Mouse (Mus musculus): ENCODE data around the gene Ilf3.
"Not testable (repeated sequence)": the region's sequence is repeated elsewhere in the genome, so short reads cannot be mapped to it uniquely, and the experiment has no call there.

Gene Ilf3

DNA sequence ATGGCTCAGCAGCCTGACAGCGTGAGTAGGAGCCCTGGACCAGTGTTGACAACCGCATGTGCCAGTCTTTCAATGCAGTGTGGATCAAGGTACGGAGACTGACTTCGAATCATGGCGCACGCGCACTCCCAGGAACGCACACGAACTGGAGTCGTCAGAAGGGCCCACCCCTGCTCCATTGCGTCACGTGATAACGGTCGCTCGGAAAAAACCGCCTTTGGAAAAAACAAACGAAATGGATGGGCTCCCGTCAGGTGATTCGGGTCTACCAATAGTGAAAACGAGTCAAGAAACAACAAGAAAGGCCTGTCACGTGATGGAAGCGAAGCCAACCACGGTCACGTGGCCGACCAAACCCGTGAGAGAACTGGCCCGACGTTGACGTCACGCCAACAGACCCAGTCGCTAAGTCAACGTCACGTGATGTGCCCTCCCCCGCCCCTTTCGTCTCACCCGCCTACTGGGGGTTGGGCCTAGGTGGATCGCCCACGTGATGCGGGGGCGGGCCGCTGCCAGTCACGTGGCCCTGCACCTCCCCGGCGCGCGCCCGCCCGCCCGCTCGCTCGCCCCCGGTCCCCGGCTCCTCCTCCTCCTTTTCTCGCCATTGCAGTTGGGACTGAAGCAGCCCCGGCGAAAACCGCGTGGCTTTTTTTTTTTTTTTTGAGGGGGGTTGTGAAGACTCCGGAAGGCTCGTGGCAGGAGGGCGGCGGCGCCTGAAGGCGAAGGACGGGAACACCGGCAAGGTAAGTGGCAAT lies at the start of gene Ilf3:
Gene Ilf3, plus strand, starts transcription at position 515 of the 755 bp plus-strand sequence.
- peak; percentile 100 for DNase-seq (ENCODE audit: low spot score)

DNA sequence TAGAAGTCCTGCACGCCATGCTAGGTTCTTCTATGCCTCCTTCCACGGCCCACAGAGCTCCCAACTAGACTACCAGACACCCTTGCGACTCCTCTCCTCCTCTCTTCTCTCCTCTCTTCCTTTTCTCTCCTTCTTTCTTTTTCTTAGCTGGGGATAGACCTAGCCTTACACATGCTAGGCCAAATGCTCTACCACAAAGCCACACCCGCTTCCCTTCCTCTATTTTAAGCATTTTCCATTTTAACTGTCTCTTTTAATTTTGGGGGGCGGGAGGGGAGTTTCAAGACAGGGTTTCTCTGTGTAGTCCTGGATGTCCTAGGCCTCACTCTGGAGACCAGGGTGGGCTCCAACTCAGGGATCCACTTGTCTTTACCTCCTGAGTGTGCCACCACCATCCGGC lies 48.9 kb upstream of the Ilf3 start:
- DNase-seq (ENCODE audit: low spot score), result no peak

DNA sequence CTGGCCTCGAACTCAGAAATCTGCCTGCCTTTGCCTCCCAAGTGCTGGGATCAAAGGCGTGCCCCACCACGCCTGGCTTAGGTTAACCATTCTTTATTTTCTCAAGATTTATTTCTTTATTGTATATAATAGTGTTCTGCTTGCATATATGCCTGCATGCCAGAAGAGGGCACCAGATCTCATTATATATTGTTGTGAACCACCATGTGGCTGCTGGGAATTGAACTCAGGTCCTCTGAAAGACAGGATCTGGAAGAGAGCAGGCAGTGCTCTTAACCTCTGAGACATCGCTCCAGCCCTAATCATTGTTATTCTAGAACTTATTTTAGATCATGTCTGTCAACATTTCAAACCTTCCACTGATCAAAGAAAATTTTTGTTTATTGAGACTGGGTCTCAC lies 48.2 kb upstream of the Ilf3 start:
- DNase-seq (ENCODE audit: low spot score), result no peak

DNA sequence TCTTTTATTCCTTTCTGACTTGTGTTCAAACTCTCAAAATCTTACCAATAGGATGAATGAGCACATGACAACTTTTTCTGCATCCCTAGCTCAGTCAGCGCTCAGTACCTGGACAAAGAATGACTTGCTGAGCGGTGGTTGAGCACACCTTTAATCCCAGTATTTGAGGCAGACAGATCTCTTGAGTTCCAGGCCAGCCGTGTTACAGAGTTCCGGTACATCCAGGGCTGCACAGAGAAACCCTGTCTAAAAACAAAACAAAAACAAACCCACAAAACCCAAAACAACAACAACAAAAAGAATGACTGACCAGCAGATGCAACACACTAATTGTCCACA lies 47.4 kb upstream of the Ilf3 start:
- no peak for DNase-seq (ENCODE audit: low spot score)

DNA sequence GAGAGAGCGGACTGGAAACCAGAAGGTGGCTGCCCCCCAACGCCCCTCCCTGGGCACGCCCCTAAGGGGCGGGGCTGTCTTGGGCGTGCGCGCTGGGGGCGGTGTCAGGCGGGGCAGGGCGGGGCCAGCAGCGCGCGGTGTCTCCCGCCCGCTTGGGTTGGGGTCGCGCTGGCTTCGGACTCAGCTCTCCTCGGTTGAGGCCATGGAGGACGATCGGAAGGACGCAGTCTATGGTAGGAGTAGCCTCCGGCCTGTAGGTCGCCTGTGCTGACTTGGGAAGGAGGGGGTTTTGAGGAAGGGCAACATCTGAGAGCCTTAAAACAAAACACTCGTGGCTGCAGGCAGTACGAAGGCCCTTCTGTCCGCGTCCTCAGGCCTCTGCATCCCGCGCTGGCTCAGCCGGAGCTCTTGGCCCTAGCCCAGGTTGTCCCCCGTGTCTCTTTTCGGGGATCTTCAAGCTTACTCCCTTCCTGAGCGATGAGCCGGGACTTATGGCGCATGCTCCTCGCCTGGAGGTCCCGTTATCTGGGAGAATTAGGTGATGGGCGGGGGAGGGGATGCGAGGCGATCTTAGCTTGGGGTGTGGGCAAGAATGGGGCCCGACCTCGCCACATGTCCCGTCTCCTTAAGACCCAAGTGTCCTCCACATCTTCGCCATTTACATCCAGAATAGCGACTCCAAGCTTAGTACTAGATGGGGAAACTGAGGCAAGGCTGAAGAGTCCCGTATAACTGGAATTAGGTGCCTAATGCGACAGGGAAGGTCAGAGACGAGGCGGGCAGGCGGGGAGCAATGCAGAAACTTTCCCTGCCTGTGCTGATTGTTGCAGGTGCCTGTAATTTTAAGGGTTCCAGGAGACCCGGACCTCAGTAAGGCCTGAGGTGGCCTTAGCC lies 46.8 kb upstream of the Ilf3 start, which contains the start of gene Slc44a2:
Gene Slc44a2, plus strand, starts transcription at position 80 of the 894 bp plus-strand sequence.
- peak; percentile 77 for DNase-seq (ENCODE audit: low spot score)

DNA sequence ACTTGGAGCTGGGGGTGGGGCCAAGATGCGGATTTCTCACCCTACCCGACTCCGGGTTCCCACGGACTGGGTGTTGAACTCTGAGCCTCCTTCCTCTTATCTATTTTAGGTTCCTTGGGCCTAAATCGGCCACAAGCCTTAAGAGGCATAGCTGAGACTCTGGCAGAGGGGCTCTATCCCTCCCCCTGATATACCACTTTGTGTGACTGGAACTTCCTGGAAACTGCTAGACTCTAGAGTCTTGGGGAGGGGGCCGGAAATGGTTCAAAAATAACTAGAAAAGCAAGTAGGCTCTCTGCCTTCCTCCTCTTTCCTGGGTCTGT lies 46.2 kb upstream of the Ilf3 start:
- DNase-seq (ENCODE audit: low spot score), result peak; percentile 54

DNA sequence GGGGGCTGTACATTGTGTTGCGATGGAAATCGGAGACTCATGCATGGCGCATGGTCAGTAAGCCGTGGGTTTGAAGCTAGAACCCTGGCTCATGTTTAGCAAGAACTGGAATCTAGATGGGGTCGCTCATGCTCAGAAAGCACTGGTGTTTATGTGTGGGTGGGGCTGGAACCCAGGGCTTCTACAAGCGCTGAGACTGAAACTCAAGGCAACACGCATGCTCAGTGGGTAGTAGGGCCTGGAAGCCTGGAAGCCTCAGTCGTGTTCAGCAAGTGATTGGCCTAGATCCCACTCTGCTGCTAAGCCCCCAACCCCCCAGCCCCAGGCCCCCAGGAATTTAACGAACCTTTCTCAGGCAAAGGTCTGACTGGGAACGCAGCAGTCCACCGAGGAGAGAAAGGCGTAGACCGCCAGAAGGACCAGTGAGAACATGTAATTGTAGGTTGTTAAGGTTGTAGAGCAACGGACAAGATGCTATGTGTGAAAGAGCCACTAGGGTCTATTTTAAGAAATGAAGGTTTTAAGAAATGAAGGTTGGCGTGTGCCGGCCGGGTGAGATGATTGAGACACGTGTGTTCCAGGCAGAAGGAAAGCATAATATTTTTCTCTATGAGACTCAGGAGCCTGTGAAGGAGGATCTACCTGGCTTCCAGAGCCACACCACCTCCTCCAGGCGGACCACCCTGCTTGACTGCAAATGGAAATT lies 45.3 kb upstream of the Ilf3 start:
- DNase-seq (ENCODE audit: low spot score), result no peak

DNA sequence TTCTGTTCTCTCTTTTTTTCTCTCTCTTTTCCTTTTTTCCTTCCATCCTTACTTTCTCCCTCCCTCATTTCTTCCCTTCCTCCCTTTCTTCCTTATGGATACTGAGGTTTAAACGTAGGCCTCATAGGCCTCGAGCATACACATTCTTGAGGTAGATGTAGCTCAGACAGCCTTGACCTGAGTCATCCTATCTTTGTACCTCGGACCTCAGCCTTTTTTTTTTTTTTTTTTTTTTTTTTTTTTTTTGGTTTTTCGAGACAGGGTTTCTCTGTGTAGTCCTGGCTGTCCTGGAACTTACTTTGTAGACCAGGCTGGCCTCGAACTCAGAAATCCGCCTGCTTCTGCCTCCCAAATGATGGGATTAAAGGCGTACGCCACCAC lies 44.8 kb upstream of the Ilf3 start:
- not testable (repeated sequence) for DNase-seq (ENCODE audit: low spot score)

DNA sequence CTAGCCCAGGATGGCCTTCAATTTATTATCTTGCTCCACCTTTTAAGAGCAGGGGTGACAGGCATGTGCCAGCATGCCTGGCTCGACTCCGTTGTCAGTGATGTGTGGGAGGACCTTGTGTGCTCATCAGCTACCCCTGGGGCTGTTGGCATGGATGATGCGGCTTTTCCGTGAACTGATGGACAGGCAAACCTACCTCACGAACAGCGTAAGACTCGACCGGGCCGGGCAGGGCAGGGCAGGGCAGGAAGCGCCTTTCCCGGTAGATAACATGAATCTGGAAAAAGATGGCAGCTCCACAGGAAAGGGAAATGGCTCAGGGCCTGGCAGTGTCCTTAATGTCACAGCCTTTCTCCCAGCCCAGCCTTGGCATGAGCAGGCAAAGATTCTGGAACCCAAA lies 43.4 kb upstream of the Ilf3 start:
- DNase-seq (ENCODE audit: low spot score), result no peak

DNA sequence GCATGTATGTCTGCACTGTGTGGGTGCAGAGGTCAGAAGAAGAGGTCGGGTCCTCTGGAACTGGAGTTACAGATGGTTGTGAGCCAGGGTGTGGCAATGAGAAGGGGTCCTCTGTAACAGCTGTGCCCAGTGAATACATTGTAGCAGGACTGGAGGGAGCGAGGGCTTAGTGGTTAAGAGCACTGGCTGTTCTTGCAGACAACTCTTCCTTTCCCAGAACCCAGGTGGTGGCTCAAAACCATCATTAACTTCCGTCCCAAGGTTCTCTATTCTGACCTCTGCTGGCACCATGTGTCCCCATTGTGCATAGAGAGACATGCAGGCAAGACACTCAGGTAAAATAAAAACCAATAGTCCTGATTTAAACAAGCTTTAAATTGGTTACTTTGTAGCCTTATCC lies 40.1 kb upstream of the Ilf3 start:
- DNase-seq (ENCODE audit: low spot score), result no peak

DNA sequence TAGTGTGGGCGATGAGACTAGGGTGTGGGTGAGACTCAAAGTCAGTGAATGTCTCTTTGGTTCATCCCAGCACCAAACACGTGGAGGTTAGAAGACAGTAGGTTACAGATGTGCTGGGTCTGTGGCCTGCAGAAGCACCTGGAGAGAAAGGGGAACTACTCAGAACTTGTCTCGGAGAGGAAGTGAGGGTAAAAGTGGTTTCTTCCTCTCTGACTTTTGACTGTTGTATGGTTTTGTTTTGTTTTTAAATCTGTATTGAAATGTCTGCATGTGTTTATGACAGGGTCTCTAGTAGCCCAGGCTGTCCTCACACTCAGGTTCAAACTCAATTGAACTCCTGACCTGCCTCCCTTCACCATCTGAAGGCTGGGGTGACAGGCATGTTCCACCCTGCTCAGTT lies 39.6 kb upstream of the Ilf3 start:
- no peak for DNase-seq (ENCODE audit: low spot score)

DNA sequence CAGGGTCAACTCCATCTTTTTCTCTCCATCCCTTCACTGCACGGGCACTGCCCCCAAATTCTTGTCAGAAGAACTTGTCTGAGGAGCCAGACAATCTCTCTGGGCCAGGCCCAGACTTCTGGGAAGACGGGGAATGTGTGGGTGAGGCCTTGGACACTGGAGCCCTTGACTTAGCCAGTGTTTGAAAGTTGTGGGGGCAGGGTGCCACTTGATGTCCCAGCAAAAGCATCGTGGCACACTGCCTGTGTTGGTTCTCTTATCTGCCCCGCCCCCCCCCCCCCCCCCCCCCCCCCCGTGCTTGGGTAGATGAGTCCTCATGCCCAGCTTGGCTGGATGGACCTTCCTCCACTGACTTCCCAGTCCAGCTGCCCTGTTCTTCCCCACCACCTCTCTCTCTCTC lies 38.6 kb upstream of the Ilf3 start:
- DNase-seq (ENCODE audit: low spot score), result no peak

DNA sequence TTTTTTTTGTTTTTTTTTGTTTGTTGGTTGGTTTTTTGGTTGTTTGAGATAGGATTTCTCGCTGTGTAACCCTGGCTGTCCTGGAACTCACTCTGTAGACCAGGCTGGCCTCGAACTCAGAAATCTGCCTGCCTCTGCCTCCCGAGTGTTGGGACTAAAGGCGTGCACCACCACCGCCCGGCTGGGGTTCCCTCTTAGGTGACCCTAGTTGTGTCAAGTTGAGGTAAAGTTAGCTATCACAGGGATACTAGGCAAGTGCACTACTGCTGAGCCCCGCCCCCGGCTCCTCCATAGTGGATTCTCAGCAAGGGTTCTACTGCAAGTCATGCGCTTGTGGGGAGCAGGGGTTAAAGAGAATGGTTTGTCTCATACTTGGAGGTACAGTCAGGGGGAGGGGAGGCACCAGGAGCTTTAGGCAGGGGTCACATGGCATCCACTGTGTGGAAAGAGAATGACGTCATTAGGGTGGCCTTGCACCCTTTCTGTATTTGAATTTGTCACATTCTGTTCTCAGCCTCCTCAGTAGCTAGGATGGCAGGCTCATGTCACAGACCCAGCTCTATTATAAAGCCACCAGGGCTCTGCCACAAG lies 37.9 kb upstream of the Ilf3 start:
- no peak for DNase-seq (ENCODE audit: low spot score)

DNA sequence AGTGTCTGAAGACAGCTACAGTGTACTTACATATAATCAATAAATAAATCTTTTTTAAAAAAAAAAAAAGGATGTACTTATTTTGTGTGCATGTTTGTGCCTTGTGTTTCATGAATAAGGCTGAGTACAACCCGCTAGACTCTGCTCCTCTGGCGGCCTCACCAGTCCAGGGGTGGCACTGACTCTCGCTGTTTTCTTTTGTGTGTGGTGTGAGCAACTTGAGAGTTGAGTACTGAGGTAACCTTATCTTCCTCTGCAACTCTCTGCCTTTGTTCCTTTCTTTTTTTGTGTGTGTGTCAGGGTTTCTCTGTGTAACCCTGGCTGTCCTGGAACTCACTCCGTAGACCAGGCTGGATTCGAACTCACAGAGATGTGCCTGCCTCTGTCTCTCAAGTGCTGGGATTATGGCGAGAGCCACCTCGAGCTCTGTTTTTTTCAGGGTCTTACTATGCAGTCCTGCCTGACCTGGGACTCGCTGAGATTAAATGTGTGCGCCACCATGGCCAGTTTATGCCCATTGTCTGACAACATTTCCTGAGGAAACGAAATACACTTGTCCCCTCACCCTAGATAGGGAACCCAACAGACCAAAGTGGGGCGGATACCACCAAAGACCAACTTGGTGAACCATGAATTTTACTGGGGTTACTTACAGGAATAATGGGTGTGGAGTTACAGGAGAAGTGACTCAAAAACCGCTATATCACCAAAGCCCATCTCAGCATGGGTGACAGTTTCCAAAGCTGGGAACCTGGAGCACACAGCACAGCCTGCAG lies 36.1 kb upstream of the Ilf3 start:
- DNase-seq (ENCODE audit: low spot score), result no peak

DNA sequence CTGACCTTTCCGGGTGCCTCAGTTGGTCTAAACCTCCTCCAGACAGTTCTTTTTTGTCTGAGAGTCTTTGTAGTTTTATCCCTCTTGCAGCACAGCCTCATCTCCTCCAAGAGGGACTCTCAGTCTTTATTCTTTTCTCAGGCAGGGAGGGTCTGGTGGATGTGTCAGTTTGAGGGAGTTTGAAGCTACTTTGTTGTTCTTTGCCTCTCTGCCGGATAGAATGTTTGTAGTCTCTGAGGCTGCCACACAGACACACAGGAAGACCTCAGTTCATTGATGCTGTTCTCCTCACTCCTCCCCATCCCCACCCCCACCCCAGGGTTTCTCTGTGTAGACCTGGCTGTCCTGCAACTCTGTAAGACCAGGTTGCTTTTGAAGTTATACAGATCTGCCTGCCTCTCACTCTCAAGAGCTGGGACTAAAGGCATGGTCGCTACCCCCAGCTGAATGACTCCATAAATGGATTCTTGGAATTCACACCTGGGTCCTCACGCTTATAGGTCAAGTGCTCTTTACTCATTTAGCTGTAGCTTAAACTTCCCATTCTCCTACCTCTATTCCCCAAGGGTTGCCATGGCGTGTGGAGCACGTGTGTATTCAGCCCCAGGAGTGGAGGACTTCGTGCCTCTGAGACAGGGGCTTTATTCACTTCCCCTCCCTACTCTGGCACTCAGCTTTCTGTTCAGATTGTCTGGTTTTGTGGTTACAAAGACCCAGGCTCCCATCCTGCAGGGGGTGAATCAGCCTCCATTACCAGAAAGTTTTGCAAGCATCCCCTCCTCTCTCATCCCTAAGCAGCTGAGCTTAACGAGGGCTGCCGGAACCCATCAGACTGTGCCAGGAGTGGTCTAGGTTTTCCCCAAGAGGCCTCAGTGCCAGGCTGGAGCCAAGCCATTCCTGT lies 35.3 kb upstream of the Ilf3 start:
- no peak for DNase-seq (ENCODE audit: low spot score)

DNA sequence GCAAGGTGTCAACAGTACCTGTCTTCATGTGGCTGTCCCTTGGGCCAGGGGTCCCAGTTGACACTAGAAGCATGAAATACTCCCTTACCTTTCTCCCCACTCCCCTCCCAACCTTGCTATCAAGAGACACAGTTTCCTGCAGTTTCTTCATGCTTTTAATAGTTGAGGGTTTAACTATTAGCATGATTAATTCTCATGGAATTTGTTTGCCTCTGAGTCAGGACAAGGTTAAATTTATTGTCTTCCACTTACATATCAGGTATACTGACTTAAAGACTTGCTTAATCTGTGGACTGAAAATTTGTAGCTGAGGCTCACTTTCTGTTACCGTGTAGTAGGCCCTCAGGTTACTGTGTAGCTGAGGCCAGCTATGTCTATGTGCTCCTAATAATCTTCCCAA lies 34.1 kb upstream of the Ilf3 start:
- no peak for DNase-seq (ENCODE audit: low spot score)

DNA sequence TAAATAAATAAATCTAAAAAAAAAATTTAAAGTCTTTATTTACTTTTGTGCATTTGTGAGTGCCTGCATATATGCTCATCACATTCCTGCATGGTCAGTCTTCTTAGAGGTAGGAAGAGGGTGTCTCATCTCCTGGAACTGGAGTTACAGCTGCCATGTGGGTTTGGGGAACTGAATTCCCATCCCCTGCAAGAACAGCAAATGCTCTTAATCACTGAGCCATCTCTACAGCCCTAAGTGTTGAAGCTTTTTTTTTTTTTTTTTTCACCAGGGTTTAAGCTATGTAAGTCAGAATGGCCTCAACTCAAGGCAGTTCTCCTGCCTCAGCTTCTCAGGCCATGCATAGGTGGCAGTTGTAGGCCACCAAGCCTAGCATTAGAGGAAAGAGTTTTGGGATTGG lies 32.9 kb upstream of the Ilf3 start:
- DNase-seq (ENCODE audit: low spot score), result no peak

DNA sequence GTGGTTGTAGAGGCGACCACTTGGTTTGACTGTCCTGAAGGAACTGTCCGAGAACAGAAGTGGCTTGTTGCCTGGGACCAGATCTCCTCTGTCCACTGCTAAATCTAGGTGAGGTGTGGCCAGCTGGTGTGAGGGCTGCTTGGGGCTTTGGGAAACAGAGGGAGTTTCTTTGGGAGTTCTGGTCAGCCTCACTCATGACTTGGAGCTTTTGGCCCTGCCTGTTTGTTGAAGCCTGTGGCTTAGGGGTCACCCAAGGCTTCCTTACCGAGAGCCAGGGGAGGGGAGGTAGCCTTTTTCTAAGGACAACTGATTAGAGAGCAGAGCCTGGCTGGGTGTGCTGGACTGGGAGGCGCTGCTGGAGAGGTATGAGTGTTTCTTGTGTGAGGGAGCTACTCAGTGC lies 32.3 kb upstream of the Ilf3 start:
- no peak for DNase-seq (ENCODE audit: low spot score)

DNA sequence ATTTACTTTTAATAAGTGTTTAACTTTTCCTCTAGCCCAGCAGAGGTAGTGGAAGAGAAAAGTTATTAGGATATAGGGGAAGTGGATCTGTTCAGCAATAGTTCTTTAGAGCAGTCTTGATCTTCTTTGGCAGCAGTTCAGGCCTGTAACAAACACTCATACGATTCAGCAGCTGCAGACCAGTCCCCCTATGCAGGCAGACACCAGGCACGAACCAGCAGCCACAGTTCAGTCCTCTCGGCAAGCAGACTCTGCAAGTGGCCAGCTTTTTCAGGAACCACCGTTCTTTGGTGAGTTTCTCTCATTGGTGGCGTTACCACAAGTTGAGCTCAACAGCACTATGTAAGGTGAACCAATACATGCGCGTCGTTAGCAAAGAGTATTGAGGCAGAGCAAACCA lies 31.2 kb upstream of the Ilf3 start:
- no peak for DNase-seq (ENCODE audit: low spot score)

DNA sequence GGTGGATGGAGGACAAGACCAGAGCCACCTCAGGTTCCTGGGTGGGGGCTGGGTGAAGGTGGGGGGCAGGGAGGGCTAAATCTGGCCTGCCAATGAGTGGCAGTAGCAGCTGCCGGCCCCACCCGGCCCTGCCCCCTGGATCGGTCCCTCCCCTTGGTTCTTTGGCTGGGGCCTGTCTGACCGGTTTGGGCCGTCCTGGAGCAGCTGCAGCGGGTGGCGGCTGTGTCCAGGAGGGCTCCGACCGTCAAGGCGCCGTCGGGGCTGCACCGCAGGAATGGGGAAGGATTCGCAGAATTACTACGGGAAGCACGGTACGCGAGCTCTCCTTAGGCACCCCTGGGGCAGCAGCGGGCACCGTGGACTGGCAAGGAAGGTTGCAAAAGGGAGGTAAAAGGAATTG lies 30.0 kb upstream of the Ilf3 start:
- no peak for DNase-seq (ENCODE audit: low spot score)

DNA sequence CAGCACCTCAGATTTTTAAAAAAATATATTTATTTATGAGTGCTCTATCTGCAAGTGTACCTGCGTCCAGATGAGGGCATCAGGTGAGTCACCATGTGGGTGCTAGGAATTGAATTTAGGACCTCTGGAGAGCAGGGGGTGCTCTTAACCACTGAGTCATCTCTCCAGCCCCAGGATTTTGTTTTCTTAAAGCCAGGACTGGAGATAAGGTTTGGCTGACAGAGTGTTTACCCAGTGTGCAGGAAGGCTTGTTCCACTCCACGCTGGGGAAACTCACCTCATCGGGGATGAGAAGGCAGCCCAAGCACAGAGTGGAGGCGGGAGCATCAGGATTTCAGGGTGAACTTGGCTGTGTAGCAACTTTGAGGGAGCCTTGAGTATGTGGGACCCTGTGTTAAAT lies 27.3 kb upstream of the Ilf3 start:
- DNase-seq (ENCODE audit: low spot score), result no peak
